Mouse (Mus musculus) midbrain, embryonic 14.5 days (tissue): ENCODE data around the gene Gabbr2. TPM values are rescaled to one million over a fixed set of nuclear protein-coding genes. Genes with fewer than 3 reads are reported as not detected.

Source experiments
- ATAC-seq: fragments of 200-750 bp; cut with Nextera tagmentation; 2 replicates; pipeline ENCODE4 v1.8.0; 2017; ENCODE audit warnings: moderate number of reproducible peaks, moderate library complexity; ENCODE audit not compliant: low FRiP score, low TSS enrichment
- DNase-seq: peaks from one replicate; pipeline ENCODE4 v3.0.0-alpha.2; 2015
- H3K27ac ChIP-seq: fragments of 300-500 bp; sonication (generic); replicated peaks from 2 replicates; pipeline ENCODE4 v1.5.1; 2014; ENCODE audit warnings: mild to moderate bottlenecking, low read depth, low read length, moderate library complexity
- H3K27me3 ChIP-seq: fragments of 300-500 bp; sonication (generic); 2 replicates; pipeline ENCODE4 v1.6.1; 2014; ENCODE audit warnings: low read length, control low read depth, mixed read lengths; ENCODE audit not compliant: control insufficient read depth, insufficient read depth
- H3K36me3 ChIP-seq: fragments of 300-500 bp; sonication (generic); 2 replicates; pipeline ENCODE4 v1.6.1; 2014; ENCODE audit warnings: low read length, control low read depth; ENCODE audit not compliant: control insufficient read depth, insufficient read depth
- H3K4me1 ChIP-seq: fragments of 300-500 bp; sonication (generic); 2 replicates; pipeline ENCODE4 v1.6.1; 2014; ENCODE audit warnings: mild to moderate bottlenecking, antibody characterized with exemption, low read length, control low read depth; ENCODE audit not compliant: control insufficient read depth, insufficient read depth
- H3K4me2 ChIP-seq: fragments of 300-500 bp; sonication (generic); 2 replicates; pipeline ENCODE4 v1.6.1; 2014; ENCODE audit warnings: mild to moderate bottlenecking, low read length, moderate library complexity
- H3K4me3 ChIP-seq: fragments of 300-500 bp; sonication (generic); replicated peaks from 2 replicates; pipeline ENCODE4 v1.5.1; 2014; ENCODE audit warnings: low read depth, low read length
- H3K9ac ChIP-seq: fragments of 300-500 bp; sonication (generic); replicated peaks from 2 replicates; pipeline ENCODE4 v1.6.1; 2014; ENCODE audit warnings: mild to moderate bottlenecking, low read length, moderate library complexity
- H3K9me3 ChIP-seq: fragments of 300-500 bp; sonication (generic); 2 replicates; pipeline ENCODE4 v1.6.1; 2016; ENCODE audit warnings: low read length, control low read depth, mixed read lengths; ENCODE audit not compliant: control insufficient read depth
- WGBS: fragments of 180-500 bp; shearing (Covaris S2); extraction: QIAGEN DNeasy Blood & Tissue Kit; methylation state at CpG from one replicate; pipeline ENCODE4 v1.1.7; 2014; 5-methylcytosine and 5-hydroxymethylcytosine counted together
- polyA plus RNA-seq: library from polyadenylated mRNA; unstranded; fragments of >200 nt; fragmentation: Nextera tagmentation; extraction: Ambion mirVana; gene quantifications from 2 replicates; pipeline ENCODE4 v1.2.1, GENCODE M21; 2014

Gabbr2 gene
- polyA plus RNA-seq, 1 experiment from 2014 or later, result 8.6 TPM

DNA sequence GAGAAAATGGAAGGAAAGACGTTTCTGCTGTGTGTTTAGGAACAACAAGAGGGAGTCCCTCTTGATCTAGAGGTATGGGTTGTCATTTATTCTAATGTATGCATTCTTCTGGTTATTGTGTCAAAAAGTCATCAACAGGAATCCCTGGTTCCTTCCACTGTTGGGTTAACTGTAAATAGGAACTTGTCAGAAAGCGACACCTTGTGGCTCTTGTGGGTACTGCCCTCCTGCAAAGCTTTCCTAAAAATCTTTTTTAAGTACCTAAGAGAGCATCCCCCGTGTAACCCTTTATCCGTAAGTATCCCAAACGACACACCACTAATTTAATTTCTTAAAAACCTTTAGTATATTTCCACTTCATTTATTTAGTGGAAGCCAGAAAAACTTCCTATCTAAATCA is 334.6 kb downstream of the Gabbr2 start:
- ATAC-seq (no peak), DNase-seq (peak; percentile 90)
- Histone ChIP-seq H3K27me3 (peaks cover 3% of the 10 kb centered on the region; the same call in 1 of the 2 replicates), H3K36me3 (no peaks in the 10 kb centered on the region), H3K4me1 (no peaks in the 10 kb centered on the region), H3K4me2 (no peak overlapping the region), H3K9me3 (no peaks in the 10 kb centered on the region), H3K4me3 (no peak overlapping the region), H3K9ac (no peak overlapping the region), H3K27ac (no peak overlapping the region)
- 10% methylated on average over 5 of the region's 5 CpGs for WGBS

DNA sequence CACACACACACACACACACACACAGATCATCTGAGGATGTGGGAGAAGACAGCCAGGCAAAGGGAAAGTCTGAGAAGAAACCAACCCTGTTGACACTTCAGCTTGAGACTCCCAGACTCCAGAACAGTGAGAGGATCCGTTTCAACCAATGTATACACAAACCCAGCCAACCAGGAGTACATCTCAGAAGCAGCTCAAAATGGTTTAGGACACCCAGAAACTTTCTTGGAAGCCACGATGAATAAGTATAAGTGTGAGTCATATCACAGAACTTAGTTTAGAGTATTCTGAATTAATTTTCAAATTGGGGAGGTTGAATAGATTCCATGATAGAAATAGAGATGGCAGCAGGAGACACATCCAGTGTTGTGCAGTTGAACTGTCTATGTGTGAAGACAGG is 335.7 kb downstream of the Gabbr2 start:
- DNase-seq (no peak), ATAC-seq (no peak)
- H3K27me3 ChIP-seq, result peaks cover 14% of the 10 kb centered on the region; the same call in 1 of the 2 replicates
- H3K27ac ChIP-seq, result no peak overlapping the region
- H3K4me1 ChIP-seq, result no peaks in the 10 kb centered on the region; the same call in 1 of the 2 replicates
- 75% methylated on average over 2 of the region's 2 CpGs for WGBS
- no peaks in the 10 kb centered on the region for H3K9me3 ChIP-seq
- no peak overlapping the region for H3K9ac ChIP-seq
- H3K4me3 ChIP-seq, result no peak overlapping the region
- H3K4me2 ChIP-seq, result no peak overlapping the region
- H3K36me3 ChIP-seq, result no peaks in the 10 kb centered on the region

DNA sequence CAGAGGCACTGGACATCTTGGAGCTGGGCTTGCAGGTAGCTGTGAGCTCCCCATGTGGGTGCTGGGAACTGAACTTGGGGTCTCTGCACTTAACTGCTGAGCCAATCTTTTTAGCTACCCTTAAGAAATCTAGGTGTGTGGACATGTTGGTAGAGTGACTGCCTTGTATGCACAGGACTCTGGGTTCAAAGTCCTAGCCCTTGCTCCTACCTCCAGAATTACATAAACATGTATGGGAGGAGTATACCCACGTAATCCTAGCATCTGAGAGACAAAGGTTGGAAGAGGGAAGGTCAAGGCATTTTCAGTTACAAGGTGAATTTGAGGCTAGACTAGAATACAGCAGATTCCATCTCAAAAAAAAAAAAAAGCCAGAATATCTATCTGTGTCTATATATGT is 336.4 kb downstream of the Gabbr2 start:
- 50% methylated on average over 1 of the region's 1 CpGs for WGBS
- no peaks in the 10 kb centered on the region for H3K36me3 ChIP-seq

GRCm38 (mm10) chr4:46650086-46650753 is 341.5 kb downstream of the Gabbr2 start, which contains the start of gene Tbc1d2:
Tbc1d2 (minus strand) TSS chr4:46650209.
- peak within 1 kb of the TSS; percentile 64 for H3K27ac ChIP-seq
- peak; percentile 95 for DNase-seq
- peak within 1 kb of the TSS; percentile 94 for H3K4me2 ChIP-seq
- ATAC-seq, result peak; percentile 95
- H3K9me3 ChIP-seq, result no peaks in the 10 kb centered on the region
- H3K4me3 ChIP-seq, result peak within 1 kb of the TSS; percentile 73
- no peaks in the 10 kb centered on the region for H3K36me3 ChIP-seq
- WGBS, result under 1% methylated on average over 69 of the region's 69 CpGs
- peaks cover 28% of the 10 kb centered on the region; the same call in 1 of the 2 replicates for H3K27me3 ChIP-seq
- peaks cover 9% of the 10 kb centered on the region for H3K4me1 ChIP-seq
- H3K9ac ChIP-seq, result peak within 1 kb of the TSS; percentile 56; the same call in 1 of the 2 replicates

More for the DNA sequence above, 336.4 kb downstream of the Gabbr2 start:
- no peak overlapping the region for H3K4me2 ChIP-seq
- peaks cover 15% of the 10 kb centered on the region; the same call in 1 of the 2 replicates for H3K27me3 ChIP-seq
- no peak overlapping the region for H3K4me3 ChIP-seq
- H3K27ac ChIP-seq, result no peak overlapping the region
- no peak overlapping the region for H3K9ac ChIP-seq
- peaks cover 4% of the 10 kb centered on the region; the same call in 1 of the 2 replicates for H3K4me1 ChIP-seq
- no peaks in the 10 kb centered on the region for H3K9me3 ChIP-seq
- ATAC-seq, result no peak
- no peak for DNase-seq

- Histone ChIP-seq H3K36me3 (no peaks in the 10 kb centered on the region), H3K4me3 (0 out of 2 replicates have a peak overlapping the region, but pooled peaks have one; percentile 73), H3K4me1 (peaks cover 9% of the 10 kb centered on the region), H3K27ac (no peak overlapping the region), H3K4me2 (peak overlapping the region; percentile 94), H3K9me3 (no peaks in the 10 kb centered on the region), H3K27me3 (peaks cover 28% of the 10 kb centered on the region; the same call in 1 of the 2 replicates), H3K9ac (no peak overlapping the region)
- DNase-seq (no peak), ATAC-seq (no peak)
- WGBS, result 68% methylated on average over 4 of the region's 4 CpGs
Observed at GRCm38 (mm10) chr4:46649161-46649560, 342.5 kb downstream of the Gabbr2 start.

GRCm38 (mm10) chr4:46643676-46644112 is 348.0 kb downstream of the Gabbr2 start:
- H3K27me3 ChIP-seq, result peaks cover 7% of the 10 kb centered on the region; the same call in 1 of the 2 replicates
- no peak overlapping the region for H3K4me3 ChIP-seq
- DNase-seq (no peak), ATAC-seq (no peak)
- H3K4me2 ChIP-seq, result no peak overlapping the region
- no peaks in the 10 kb centered on the region for H3K9me3 ChIP-seq
- no peak overlapping the region for H3K9ac ChIP-seq
- WGBS, result 86% methylated on average over 8 of the region's 8 CpGs
- no peak overlapping the region for H3K27ac ChIP-seq
- H3K4me1 ChIP-seq, result no peaks in the 10 kb centered on the region
- no peaks in the 10 kb centered on the region for H3K36me3 ChIP-seq

DNA sequence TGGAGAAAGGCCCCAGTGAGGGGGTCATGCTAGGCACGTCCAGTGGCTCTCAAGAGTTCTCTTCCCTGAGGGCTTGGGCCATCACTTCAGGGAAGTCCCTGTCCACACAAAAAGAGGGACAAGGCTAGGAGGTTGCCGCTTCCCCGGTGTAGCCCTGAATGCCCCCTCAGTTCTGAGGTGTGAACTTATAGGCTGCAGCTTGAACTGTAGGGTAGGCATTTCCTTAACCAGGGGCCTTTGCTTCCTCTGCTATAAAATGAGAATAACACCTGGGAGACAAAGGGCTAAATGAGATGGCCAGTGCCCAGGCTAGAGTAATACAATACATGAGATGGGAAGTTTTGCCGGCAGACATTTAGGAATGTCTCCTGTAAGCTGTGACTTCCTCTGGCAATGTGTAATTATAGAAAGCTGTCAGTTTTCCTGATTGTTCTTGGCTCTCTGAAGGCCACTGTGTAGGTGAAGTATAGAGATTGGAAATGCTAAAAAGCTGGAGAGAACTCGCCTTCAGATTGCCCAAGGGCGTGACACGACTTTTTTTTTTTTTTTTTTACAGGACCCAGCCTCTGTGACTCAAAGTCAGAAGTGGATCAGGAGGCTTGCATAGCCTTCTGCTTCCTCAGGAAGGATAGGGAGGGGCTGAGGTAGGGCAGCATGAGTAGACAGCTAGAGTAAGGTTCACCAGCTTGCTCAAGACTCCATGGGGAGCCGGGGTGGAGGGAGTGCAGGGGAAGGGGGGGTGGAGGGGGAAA is 348.6 kb downstream of the Gabbr2 start:
- WGBS, result 85% methylated on average over 8 of the region's 8 CpGs
- Histone ChIP-seq H3K27me3 (peaks cover under 1% of the 10 kb centered on the region; the same call in 1 of the 2 replicates), H3K4me3 (no peak overlapping the region), H3K36me3 (no peaks in the 10 kb centered on the region), H3K9ac (no peak overlapping the region), H3K4me2 (no peak overlapping the region), H3K4me1 (no peaks in the 10 kb centered on the region), H3K9me3 (no peaks in the 10 kb centered on the region), H3K27ac (no peak overlapping the region)
- no peak for ATAC-seq
- no peak for DNase-seq

GRCm38 (mm10) chr4:46641283-46641682 is 350.4 kb downstream of the Gabbr2 start:
- ATAC-seq (no peak), DNase-seq (no peak)
- Histone ChIP-seq H3K36me3 (no peaks in the 10 kb centered on the region), H3K27ac (no peak overlapping the region), H3K4me1 (no peaks in the 10 kb centered on the region), H3K9ac (no peak overlapping the region), H3K9me3 (no peaks in the 10 kb centered on the region), H3K27me3 (no peaks in the 10 kb centered on the region), H3K4me2 (no peak overlapping the region), H3K4me3 (no peak overlapping the region)
- WGBS, result 7% methylated on average over 4 of the region's 4 CpGs
